Mouse (Mus musculus): Measurements from ENCODE around the gene Gm4707.
"Not testable (repeated sequence)": the region's sequence is repeated elsewhere in the genome, so short reads cannot be mapped to it uniquely, and the experiment has no call there.

DNA sequence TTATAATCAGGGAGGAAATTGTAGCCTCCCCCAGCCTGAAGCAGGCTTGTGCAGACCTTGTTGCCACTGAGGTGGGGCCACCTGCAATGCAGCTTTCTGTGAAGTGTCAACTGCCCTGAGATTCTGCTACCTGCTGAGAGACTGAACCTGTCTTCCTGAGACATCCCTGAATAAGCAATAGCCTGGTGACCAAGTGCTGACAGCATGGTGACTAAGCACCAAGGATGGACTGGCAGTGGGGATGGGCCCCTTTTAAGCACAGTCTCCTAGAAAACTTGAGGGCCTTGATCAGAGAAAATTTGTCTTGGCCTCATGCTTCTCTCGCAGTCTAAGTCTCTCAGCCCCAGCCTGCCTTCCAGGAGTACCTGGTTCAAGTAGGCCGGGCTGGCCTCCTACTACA is 37.2 kb downstream of the Gm4707 start:
- TF ChIP-seq MAX (IDR thresholded peaks at IDR 0.05; ENCODE audit: low read depth); USF1 (IDR thresholded peaks at IDR 0.05; ENCODE audit: low read depth); POLR2A (IDR thresholded peaks at IDR 0.05; ENCODE audit: insufficient read length, low read depth); CEBPB (IDR thresholded peaks at IDR 0.05; ENCODE audit: insufficient read depth, poor library complexity, severe bottlenecking); MYOD1 (IDR thresholded peaks at IDR 0.05; ENCODE audit: control insufficient read depth in 1 of 3, insufficient read length in 2 of 3, low read depth in 2 of 3); POLR2AphosphoS2 (IDR thresholded peaks at IDR 0.05; ENCODE audit: insufficient read length, low read depth): not testable (repeated sequence)

All from myocyte (in vitro differentiated cells).